Mouse (Mus musculus) ES-E14 (cell line): ENCODE measurements at regions not wholly inside any gene's neighbourhood (a gene's known extent, or its start where the extent isn't known, plus 50 kb on each side); places are given as distances from the start of the nearest gene placed in this dataset.
"Not testable (repeated sequence)": the region's sequence is repeated elsewhere in the genome, so short reads cannot be mapped to it uniquely, and the experiment has no call there.

Experiments
- DNase-seq: peaks from one replicate; pipeline ENCODE4 v3.0.0-alpha.2; 2013; ENCODE audit warnings: low read depth, low spot score
- H3K27ac ChIP-seq: 2 replicates; pipeline ENCODE4 v1.5.1; 2012; ENCODE audit warnings: low read depth, mild to moderate bottlenecking, low read length, moderate library complexity, mixed read lengths; ENCODE audit not compliant: poor library complexity, insufficient read depth, severe bottlenecking
- H3K36me3 ChIP-seq: 2 replicates; pipeline ENCODE4 v1.6.1; 2012; ENCODE audit warnings: mild to moderate bottlenecking, low read length, moderate library complexity, mixed read lengths; ENCODE audit not compliant: control insufficient read depth, poor library complexity, insufficient read depth, severe bottlenecking
- H3K4me1 ChIP-seq, 2 experiments: fragments of 150-350 bp in 1 of 2; sonication (generic) in 1 of 2; 2 replicates each; pipeline ENCODE4 v1.6.1; 2012; ENCODE audit warnings: low read length in 2 of 2, mild to moderate bottlenecking in 1 of 2, mixed read lengths in 1 of 2; ENCODE audit not compliant: control insufficient read depth in 2 of 2, insufficient read depth in 2 of 2, poor library complexity in 1 of 2
- H3K4me3 ChIP-seq, 2 experiments: fragments of 150-350 bp in 1 of 2; sonication (generic) in 1 of 2; 2 replicates each; pipeline ENCODE4 v1.5.1; 2012; ENCODE audit warnings: low read length in 2 of 2, low read depth in 1 of 2, mild to moderate bottlenecking in 1 of 2, mixed read lengths in 1 of 2; ENCODE audit not compliant: insufficient read depth in 1 of 2, poor library complexity in 1 of 2, severe bottlenecking in 1 of 2
- H3K9ac ChIP-seq: 2 replicates; pipeline ENCODE4 v1.6.1; 2012; ENCODE audit warnings: low read depth, mild to moderate bottlenecking, low read length, mixed read lengths; ENCODE audit not compliant: poor library complexity, insufficient read depth, severe bottlenecking
- H3K9me3 ChIP-seq: fragments of 150-350 bp; sonication (generic); 2 replicates; pipeline ENCODE4 v1.6.1; 2012; ENCODE audit warnings: low read depth, mild to moderate bottlenecking, low read length; ENCODE audit not compliant: control insufficient read depth, insufficient read depth
- CHD2 ChIP-seq: IDR thresholded peaks from 2 replicates; pipeline ENCODE4 v1.6.1; 2014; ENCODE audit warnings: mild to moderate bottlenecking, low read depth, low read length, inconsistent platforms
- HCFC1 ChIP-seq: IDR thresholded peaks from 2 replicates; pipeline ENCODE4 v1.6.1; 2012; ENCODE audit warnings: low read length, inconsistent platforms, borderline replicate concordance; ENCODE audit not compliant: insufficient read depth
- MAFK ChIP-seq: IDR thresholded peaks from 2 replicates; pipeline ENCODE4 v1.6.1; 2014; ENCODE audit warnings: mild to moderate bottlenecking, low read depth, low read length, inconsistent platforms; ENCODE audit not compliant: insufficient read depth
- ZC3H11A ChIP-seq: IDR thresholded peaks from 2 replicates; pipeline ENCODE4 v1.6.1; 2012; ENCODE audit warnings: low read depth, mild to moderate bottlenecking, inconsistent platforms, low read length, borderline replicate concordance
- ZNF384 ChIP-seq: IDR thresholded peaks from 2 replicates; pipeline ENCODE4 v1.6.1; 2012; ENCODE audit warnings: low read depth, low read length, inconsistent platforms
- in situ Hi-C, 2 experiments: fragments of 600-800 bp; cut with MboI; formaldehyde crosslinking; loops; one replicate each; pipeline ENCODE4 v1.15.1; 2025; ENCODE audit warnings: low sequenced_read_pairs in 2 of 2, inconsistent platforms in 1 of 2; ENCODE audit not compliant: unreplicated experiment in 2 of 2

DNA sequence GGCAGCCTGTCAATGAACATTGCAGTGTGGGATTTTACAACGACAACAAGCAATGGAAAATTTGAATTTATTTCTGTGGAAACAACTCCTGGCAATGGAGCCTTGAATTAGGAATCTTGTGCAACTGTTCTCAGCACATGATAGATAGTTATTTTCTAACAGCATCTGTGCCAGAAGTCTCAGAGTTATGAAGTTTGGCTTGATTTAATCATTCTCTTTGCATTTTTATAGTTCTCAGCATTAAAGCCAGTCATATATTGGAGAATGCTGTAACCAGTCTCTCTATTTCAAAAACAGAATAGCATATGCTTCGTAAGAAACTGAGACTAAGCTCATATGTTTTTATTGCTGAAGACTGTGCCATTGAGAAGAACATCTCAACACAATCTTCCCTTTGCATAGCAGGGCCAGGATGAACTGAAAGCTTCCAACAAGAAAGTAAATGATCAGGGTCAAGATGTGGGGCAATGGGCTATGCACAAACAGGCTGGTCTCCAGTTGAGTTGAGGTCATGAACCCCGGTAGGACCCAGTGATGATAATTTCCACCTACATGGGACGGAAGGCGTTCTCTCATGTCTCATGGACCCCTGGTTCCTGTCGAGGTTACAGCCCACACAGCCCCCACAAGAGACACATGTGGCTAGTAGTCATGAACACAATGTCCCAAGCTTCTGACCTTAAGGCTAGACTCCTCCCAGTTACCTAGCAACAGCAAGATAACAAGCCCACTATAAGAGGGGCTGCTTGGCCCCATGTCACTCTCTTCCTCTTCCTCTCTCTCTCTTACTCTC lies 89.0 kb upstream of the Sec61g start:
- TF ChIP-seq ZNF384 (no peak), CHD2 (no peak), HCFC1 (no peak), ZC3H11A (no peak), MAFK (no peak)
- H3K27ac ChIP-seq = no peak overlapping the region
- no peak overlapping the region for H3K9ac ChIP-seq

DNA sequence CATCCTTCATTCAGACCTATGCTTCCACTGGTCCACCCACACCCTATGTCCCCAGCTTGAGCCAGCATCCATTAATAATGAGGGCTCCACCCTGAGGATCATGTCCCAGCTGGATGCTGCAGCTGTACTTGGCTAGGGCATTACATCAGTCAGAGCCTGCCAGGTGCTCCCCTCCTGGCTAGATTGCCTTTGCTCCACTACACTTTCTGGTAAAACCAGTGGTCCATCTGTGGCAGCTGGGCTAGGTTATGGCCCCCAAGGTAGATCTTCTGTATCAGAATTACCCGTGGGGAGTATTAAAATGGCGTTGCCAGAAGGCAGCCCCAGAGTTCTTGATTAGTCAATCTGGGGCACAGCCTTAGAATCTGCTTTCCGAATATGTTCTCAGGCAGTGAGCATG lies 94.7 kb upstream of the Sec61g start:
- no peaks in the 10 kb centered on the region for H3K9me3 ChIP-seq
- H3K27ac ChIP-seq = no peak overlapping the region
- in situ Hi-C loops = no loop called here
- H3K4me1 ChIP-seq = peaks cover 0 to 7% of the 10 kb centered on the region in 2 experiments; a peak in 2 of 4 replicates
- DNase-seq = no peak
- no peak overlapping the region for H3K9ac ChIP-seq
- no peak overlapping the region for H3K4me3 ChIP-seq
- TF ChIP-seq ZNF384 = no peak
- TF ChIP-seq MAFK = no peak
- no peak for TF ChIP-seq ZC3H11A
- TF ChIP-seq HCFC1 = no peak
- no peaks in the 10 kb centered on the region for H3K36me3 ChIP-seq

More for the DNA sequence above, 89.0 kb upstream of the Sec61g start:
- no peak overlapping the region for H3K4me3 ChIP-seq
- H3K4me1 ChIP-seq = peaks cover 0 to 5% of the 10 kb centered on the region in 2 experiments; a peak in 2 of 4 replicates
- in situ Hi-C loops = no loop called here
- no peaks in the 10 kb centered on the region for H3K36me3 ChIP-seq
- no peaks in the 10 kb centered on the region for H3K9me3 ChIP-seq
- no peak for DNase-seq

DNA sequence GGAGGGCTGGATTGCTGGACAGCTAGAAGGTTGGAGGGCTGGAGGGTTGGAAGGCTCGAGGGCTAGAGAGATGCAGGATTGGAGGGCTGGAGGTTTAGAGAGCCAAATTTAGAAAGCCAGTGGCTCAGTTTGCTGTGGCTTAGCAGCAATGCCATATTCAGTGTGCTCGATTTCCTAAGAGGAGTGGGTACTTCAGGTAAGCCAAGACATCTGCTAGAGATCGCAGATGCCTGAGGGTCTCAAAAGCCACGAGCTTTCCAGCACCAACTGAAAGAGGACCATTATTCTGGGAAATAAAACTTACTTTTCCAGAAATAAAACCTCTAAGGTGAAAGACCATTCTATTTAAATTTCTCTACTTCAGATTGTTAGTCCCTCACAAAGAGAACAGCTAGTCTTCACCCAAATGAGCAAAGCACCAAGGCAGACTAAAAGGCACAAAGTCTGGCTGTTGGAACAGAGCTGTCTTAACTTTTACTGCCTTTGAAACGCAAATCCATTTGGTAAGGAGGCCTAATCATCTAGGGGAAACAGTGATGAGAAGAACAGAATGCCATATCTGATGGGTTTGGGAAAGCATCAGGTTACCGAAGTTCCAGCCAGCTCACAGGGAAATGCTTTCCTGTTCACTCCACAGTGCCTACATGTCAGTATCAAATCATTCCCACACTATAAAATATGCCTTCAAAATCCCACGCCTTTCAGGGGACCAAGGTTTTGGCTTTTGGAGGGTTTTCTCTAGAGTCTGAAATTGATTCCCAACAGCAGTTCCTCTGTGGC lies 98.3 kb upstream of the Sec61g start:
- Histone ChIP-seq H3K27ac (no peak overlapping the region; the same call in 1 of the 2 replicates), H3K4me1 (peaks cover 0 to 11% of the 10 kb centered on the region in 2 experiments; a peak in 2 of 4 replicates), H3K4me3 (no peak overlapping the region), H3K36me3 (no peaks in the 10 kb centered on the region), H3K9me3 (no peaks in the 10 kb centered on the region), H3K9ac (no peak overlapping the region)
- no peak for DNase-seq
- TF ChIP-seq MAFK (no peak), ZC3H11A (no peak), ZNF384 (no peak), HCFC1 (no peak), CHD2 (no peak)
- in situ Hi-C loops = no loop called here

DNA sequence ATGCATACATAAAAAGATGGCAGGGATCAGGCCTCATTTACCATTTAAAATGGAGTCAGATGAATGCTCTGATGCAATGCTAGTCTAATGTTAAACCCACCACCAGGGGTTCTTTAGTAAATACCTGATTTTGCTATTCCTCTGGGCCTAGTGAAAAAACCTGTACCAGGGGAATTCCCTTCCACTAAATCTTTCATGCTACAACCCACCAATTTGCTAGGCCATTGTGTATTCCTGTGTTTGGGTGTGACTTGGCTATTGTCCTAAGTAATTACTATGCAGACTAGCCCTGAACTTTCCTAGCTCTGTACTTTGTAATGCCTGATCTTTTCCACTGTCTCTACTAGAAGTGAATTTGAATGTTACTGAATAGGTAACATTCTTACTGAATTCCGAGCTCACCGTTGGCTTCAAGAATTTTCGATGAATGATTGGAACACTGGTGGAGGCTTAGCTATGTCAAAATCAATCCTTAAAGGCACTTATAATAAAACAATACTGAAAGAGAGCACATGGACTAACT lies 99.7 kb upstream of the Sec61g start:
- H3K36me3 ChIP-seq, H3K4me3 ChIP-seq, H3K4me1 ChIP-seq, H3K9ac ChIP-seq, H3K9me3 ChIP-seq, in situ Hi-C loops, DNase-seq: not testable (repeated sequence)
- H3K27ac ChIP-seq = peak overlapping the region; percentile 93
- TF ChIP-seq CHD2 (peak; percentile 62; the same call in 1 of the 2 replicates), ZNF384 (peak; percentile 70), MAFK (0 out of 2 replicates have a peak, but pooled peaks have one; percentile 20)
